Mouse (Mus musculus): ENCODE measurements at regions not wholly inside any gene's neighbourhood (a gene's known extent, or its start where the extent isn't known, plus 50 kb on each side); places are given as distances from the start of the nearest gene placed in this dataset.

DNA sequence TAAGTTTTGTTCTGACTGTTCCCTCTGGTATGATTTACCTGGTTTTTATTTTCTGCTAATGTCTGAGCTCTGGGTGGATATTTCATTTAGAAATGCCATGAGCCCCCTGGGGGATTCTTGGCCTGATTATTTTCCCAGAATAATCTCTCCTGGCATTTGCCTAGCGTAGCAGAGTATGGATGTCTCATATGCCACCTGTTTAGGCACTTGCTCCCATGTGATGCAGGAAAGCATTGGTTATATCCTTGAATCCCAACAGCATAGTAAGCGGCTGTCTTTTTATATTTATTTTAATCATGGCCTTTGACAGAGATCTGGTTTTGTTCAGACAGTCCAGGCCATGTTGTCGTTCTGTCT lies 486.0 kb downstream of the D3Ertd751e start:
- H3K9me3 ChIP-seq (ENCODE audit: control insufficient read depth, low read length), result no peaks in the 10 kb centered on the region
- WGBS (ENCODE audit: insufficient replicate concordance), result 61% methylated on average over 3 of the region's 3 CpGs
- DNase-seq (ENCODE audit: low read depth in 3 of 3, low spot score in 3 of 3), result no peak
- no peak overlapping the region for H3K4me3 ChIP-seq (ENCODE audit: insufficient read depth in 1 of 2, low read depth in 2 of 2, low read length in 2 of 2)
- no peak overlapping the region for H3K4me2 ChIP-seq (ENCODE audit: low read depth)
- H3K4me1 ChIP-seq (replicated peaks; ENCODE audit: control insufficient read depth in 2 of 2, insufficient read depth in 2 of 2, low read length in 1 of 2), result no peaks in the 10 kb centered on the region
- no peak for ATAC-seq (ENCODE audit: insufficient read depth)
- H3K27me3 ChIP-seq (ENCODE audit: control insufficient read depth, insufficient read depth, low read length), result no peaks in the 10 kb centered on the region
- TF ChIP-seq EP300 (IDR thresholded peaks at IDR 0.05; ENCODE audit: low read depth), result no peak
- no peak for TF ChIP-seq CTCF (IDR thresholded peaks at IDR 0.05; ENCODE audit: low read depth)
- no peak overlapping the region for H3K27ac ChIP-seq
- H3K36me3 ChIP-seq (replicated peaks; ENCODE audit: control insufficient read depth, insufficient read depth, low read depth), result no peaks in the 10 kb centered on the region
- no peak overlapping the region for H3K9ac ChIP-seq (replicated peaks)

- Histone ChIP-seq H3K27ac (no peak overlapping the region), H3K4me2 (ENCODE audit: low read depth) (no peak overlapping the region), H3K9me3 (ENCODE audit: control insufficient read depth, low read length) (no peaks in the 10 kb centered on the region), H3K36me3 (replicated peaks; ENCODE audit: control insufficient read depth, insufficient read depth, low read depth) (no peaks in the 10 kb centered on the region), H3K4me1 (replicated peaks; ENCODE audit: control insufficient read depth in 2 of 2, insufficient read depth in 2 of 2, low read length in 1 of 2) (no peaks in the 10 kb centered on the region), H3K27me3 (ENCODE audit: control insufficient read depth, insufficient read depth, low read length) (no peaks in the 10 kb centered on the region), H3K4me3 (ENCODE audit: insufficient read depth in 1 of 2, low read depth in 2 of 2, low read length in 2 of 2) (no peak overlapping the region), H3K9ac (replicated peaks) (no peak overlapping the region)
- TF ChIP-seq CTCF (IDR thresholded peaks at IDR 0.05; ENCODE audit: low read depth) (no peak), EP300 (IDR thresholded peaks at IDR 0.05; ENCODE audit: low read depth) (no peak)
- 56% methylated on average over 5 of the region's 5 CpGs for WGBS (ENCODE audit: insufficient replicate concordance)
- no peak for DNase-seq (ENCODE audit: low read depth in 3 of 3, low spot score in 3 of 3)
- no peak for ATAC-seq (ENCODE audit: insufficient read depth)
These were observed 489.9 kb downstream of the D3Ertd751e start for GRCm38 (mm10) chr3:42232268-42232667.

GRCm38 (mm10) chr3:42233756-42234155 lies 491.3 kb downstream of the D3Ertd751e start:
- no peak for DNase-seq (ENCODE audit: low read depth in 3 of 3, low spot score in 3 of 3)
- no peak overlapping the region for H3K27ac ChIP-seq
- TF ChIP-seq EP300 (IDR thresholded peaks at IDR 0.05; ENCODE audit: low read depth) (no peak), CTCF (IDR thresholded peaks at IDR 0.05; ENCODE audit: low read depth) (no peak)
- WGBS (ENCODE audit: insufficient replicate concordance), result 66% methylated on average over 3 of the region's 3 CpGs
- H3K4me1 ChIP-seq (replicated peaks; ENCODE audit: control insufficient read depth in 2 of 2, insufficient read depth in 2 of 2, low read length in 1 of 2), result no peaks in the 10 kb centered on the region
- ATAC-seq (ENCODE audit: insufficient read depth), result no peak
- no peak overlapping the region for H3K4me2 ChIP-seq (ENCODE audit: low read depth)
- no peaks in the 10 kb centered on the region for H3K36me3 ChIP-seq (replicated peaks; ENCODE audit: control insufficient read depth, insufficient read depth, low read depth)
- no peaks in the 10 kb centered on the region for H3K9me3 ChIP-seq (ENCODE audit: control insufficient read depth, low read length)
- no peaks in the 10 kb centered on the region for H3K27me3 ChIP-seq (ENCODE audit: control insufficient read depth, insufficient read depth, low read length)
- H3K9ac ChIP-seq (replicated peaks), result no peak overlapping the region
- H3K4me3 ChIP-seq (ENCODE audit: insufficient read depth in 1 of 2, low read depth in 2 of 2, low read length in 2 of 2), result no peak overlapping the region

GRCm38 (mm10) chr3:42235515-42235914 lies 493.1 kb downstream of the D3Ertd751e start:
- Histone ChIP-seq H3K4me1 (replicated peaks; ENCODE audit: control insufficient read depth in 2 of 2, insufficient read depth in 2 of 2, low read length in 1 of 2) (no peaks in the 10 kb centered on the region), H3K9ac (replicated peaks) (no peak overlapping the region), H3K4me2 (ENCODE audit: low read depth) (no peak overlapping the region), H3K27ac (no peak overlapping the region), H3K4me3 (ENCODE audit: insufficient read depth in 1 of 2, low read depth in 2 of 2, low read length in 2 of 2) (no peak overlapping the region), H3K9me3 (ENCODE audit: control insufficient read depth, low read length) (no peaks in the 10 kb centered on the region), H3K36me3 (replicated peaks; ENCODE audit: control insufficient read depth, insufficient read depth, low read depth) (no peaks in the 10 kb centered on the region), H3K27me3 (ENCODE audit: control insufficient read depth, insufficient read depth, low read length) (no peaks in the 10 kb centered on the region)
- no peak for DNase-seq (ENCODE audit: low read depth in 3 of 3, low spot score in 3 of 3)
- no peak for ATAC-seq (ENCODE audit: insufficient read depth)
- TF ChIP-seq EP300 (IDR thresholded peaks at IDR 0.05; ENCODE audit: low read depth) (no peak), CTCF (IDR thresholded peaks at IDR 0.05; ENCODE audit: low read depth) (no peak)
- 61% methylated on average over 1 of the region's 1 CpGs for WGBS (ENCODE audit: insufficient replicate concordance)
